Mouse (Mus musculus): Measurements from ENCODE around the gene Fam20a. TPM values are rescaled to one million over a fixed set of nuclear protein-coding genes. Genes with fewer than 3 reads are reported as not detected.

Gene Fam20a
- polyA plus RNA-seq, 1 experiment from 2014 or later, result 7.8 TPM

DNA sequence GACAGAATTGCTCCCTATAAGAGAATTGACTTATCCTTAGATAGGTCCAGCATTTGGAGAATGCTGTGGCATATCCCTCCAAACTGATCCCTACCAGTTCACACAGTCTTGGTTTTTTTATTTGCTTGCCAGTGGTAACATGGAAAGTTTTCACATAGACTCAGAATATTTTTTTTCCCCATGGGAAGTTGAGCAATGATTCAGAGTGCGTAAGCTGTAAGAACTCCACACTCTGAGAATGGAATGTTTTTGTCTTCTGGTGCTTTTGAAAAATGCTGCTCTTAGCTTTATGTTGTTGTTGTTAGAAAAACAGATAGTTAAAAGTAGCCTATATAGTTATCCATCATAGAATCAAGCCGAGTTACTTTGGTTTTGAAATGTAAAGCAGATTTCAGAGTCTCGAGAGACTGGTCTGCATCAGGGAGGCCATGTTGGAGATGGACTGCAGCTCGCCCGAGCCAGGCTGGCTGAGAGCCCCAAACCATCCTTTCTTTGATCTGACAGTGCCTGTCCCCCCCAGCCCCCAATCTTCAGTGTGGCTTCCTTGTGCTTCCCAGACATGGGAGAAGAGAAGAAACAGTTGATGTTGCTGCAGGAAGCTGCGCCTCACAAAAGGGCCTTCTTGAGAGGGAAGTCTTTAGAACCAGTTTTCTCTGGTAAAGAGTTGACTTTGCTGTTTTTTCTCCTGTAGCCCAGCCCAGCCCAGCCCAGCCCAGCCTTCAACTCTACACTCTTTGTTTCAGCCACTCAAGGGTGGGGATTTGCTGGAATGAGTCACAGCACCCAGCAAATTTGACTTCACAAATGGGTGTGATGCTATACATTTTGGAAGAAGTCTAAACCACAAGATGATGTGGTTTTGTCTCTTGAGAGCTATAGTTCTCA, 50.7 kb downstream of the Fam20a start:
- Histone ChIP-seq H3K9ac (replicated peaks; ENCODE audit: low read depth, low read length) (no peak overlapping the region), H3K4me1 (ENCODE audit: control insufficient read depth, insufficient read depth, low read length) (no peaks in the 10 kb centered on the region), H3K4me2 (ENCODE audit: low read depth, low read length) (no peak overlapping the region), H3K9me3 (ENCODE audit: control insufficient read depth, low read length) (no peaks in the 10 kb centered on the region), H3K27me3 (ENCODE audit: control insufficient read depth, insufficient read depth, low read length) (no peaks in the 10 kb centered on the region), H3K36me3 (ENCODE audit: control insufficient read depth, insufficient read depth, low read length) (peaks cover 27% of the 10 kb centered on the region), H3K4me3 (ENCODE audit: low read depth, low read length) (no peak overlapping the region), H3K27ac (ENCODE audit: low read depth, low read length) (no peak overlapping the region)
- ATAC-seq (ENCODE audit: low read depth), result no peak
- 80% methylated on average over 6 of the region's 6 CpGs for WGBS

DNA sequence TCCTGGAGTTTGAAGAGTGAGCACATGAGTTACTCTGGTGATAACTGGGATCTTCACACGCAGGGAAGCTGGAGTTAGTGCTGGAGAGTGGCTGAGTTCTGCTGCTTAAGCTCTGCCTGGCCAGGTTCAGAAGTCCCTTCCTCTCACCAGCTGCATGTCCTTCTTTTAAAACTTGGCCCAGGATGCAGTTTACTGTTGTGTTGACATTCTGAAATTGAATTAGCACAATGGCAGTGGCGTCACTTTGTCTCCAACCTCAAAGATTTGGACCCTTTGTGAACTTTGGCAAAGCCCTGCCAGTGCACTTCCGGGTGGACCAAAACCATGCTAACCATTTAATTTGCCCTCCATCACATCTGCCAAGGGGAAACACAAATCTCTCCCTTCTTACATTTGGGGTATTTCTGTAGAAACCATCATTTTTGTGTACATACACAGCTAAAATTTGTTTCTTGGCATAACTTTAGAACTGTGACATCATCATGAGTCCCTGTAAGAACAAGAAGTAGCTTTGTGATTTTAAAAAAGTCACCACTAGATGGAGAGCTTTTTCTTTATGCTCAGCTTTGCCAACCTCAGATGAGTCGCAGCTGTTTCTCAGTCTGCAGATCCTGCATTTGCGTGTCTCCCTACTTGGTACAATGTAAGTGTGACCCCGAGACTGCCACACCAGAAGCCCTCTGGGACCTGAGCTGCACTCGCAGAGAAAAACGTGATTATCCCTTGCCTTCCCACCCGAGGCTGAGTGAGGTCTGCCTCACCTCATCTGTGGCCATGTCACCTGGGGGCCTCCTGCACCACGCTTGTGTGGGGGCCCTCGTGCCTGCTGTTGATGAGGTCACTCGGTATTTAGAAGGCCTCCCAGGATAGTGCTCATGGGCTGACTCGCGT, 51.8 kb downstream of the Fam20a start:
- Histone ChIP-seq H3K27me3 (ENCODE audit: control insufficient read depth, insufficient read depth, low read length) (no peaks in the 10 kb centered on the region), H3K9ac (replicated peaks; ENCODE audit: low read depth, low read length) (no peak overlapping the region), H3K27ac (ENCODE audit: low read depth, low read length) (no peak overlapping the region), H3K4me2 (ENCODE audit: low read depth, low read length) (no peak overlapping the region), H3K4me3 (ENCODE audit: low read depth, low read length) (no peak overlapping the region), H3K4me1 (ENCODE audit: control insufficient read depth, insufficient read depth, low read length) (no peaks in the 10 kb centered on the region), H3K9me3 (ENCODE audit: control insufficient read depth, low read length) (no peaks in the 10 kb centered on the region), H3K36me3 (ENCODE audit: control insufficient read depth, insufficient read depth, low read length) (peaks cover 38% of the 10 kb centered on the region)
- WGBS, result 65% methylated on average over 14 of the region's 14 CpGs
- ATAC-seq (ENCODE audit: low read depth), result peak; percentile 75

DNA sequence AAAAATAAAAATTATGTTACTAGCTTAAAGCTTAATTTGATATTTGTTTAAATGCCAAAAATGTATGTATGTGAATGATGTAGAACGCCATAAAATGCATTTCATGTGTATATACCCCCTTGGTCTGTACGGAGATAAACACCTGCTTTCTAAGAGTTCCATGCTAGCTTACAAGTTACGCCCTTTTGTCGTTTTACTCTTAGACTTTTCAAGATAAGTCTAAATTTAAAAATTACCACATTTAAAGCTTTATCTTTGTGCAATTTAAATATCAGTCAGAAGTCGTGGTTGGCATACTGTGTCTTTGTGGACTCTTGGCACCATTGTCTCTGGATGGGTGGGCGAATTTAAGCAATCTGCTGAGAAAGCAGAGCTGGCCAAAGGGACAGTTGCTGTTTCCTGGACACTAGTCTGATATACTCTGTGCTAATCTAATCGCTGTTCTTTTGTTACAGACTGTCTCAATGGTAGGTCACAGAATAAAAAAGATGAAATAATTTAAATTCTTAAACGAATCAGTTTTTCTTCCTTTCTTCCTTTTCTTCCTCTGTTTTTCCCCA, 52.9 kb downstream of the Fam20a start:
- Histone ChIP-seq H3K9me3 (ENCODE audit: control insufficient read depth, low read length) (no peaks in the 10 kb centered on the region), H3K27me3 (ENCODE audit: control insufficient read depth, insufficient read depth, low read length) (no peaks in the 10 kb centered on the region), H3K9ac (replicated peaks; ENCODE audit: low read depth, low read length) (no peak overlapping the region), H3K27ac (ENCODE audit: low read depth, low read length) (no peak overlapping the region), H3K4me2 (ENCODE audit: low read depth, low read length) (no peak overlapping the region), H3K4me3 (ENCODE audit: low read depth, low read length) (no peak overlapping the region), H3K36me3 (ENCODE audit: control insufficient read depth, insufficient read depth, low read length) (peaks cover 44% of the 10 kb centered on the region), H3K4me1 (ENCODE audit: control insufficient read depth, insufficient read depth, low read length) (no peaks in the 10 kb centered on the region)
- 93% methylated on average over 8 of the region's 8 CpGs for WGBS
- no peak for ATAC-seq (ENCODE audit: low read depth)

DNA sequence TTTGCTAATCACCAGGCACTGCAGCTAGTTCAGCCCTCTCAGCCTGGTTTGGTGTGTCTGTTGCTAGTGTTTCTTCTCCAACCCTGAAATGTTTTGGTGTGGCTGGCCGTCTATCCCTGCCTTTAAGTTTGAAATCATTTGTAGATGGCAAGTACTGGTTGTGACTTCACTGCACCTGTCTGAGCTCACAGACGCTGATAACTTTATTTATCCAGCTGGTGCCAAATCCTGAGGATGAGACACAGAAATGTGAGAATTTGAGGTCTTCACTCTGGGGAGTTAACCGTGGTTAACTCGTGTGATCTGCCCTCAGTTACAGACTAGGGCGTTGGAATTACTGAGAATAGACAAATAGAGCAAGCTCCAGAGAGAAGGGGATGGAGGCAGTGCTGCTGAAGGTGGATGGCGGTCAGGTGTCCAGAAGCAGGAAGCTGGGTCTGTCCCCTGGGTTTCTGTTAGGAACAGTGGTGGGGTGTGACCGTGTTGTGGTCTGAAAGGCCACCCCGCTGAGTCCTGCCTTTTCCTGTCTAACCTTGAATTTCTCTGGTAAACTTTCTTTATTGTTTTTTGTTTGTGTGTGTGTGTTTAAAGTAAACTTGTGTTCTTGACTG, 53.9 kb downstream of the Fam20a start:
- Histone ChIP-seq H3K9me3 (ENCODE audit: control insufficient read depth, low read length) (no peaks in the 10 kb centered on the region), H3K36me3 (ENCODE audit: control insufficient read depth, insufficient read depth, low read length) (peaks cover 54% of the 10 kb centered on the region), H3K9ac (replicated peaks; ENCODE audit: low read depth, low read length) (no peak overlapping the region), H3K27ac (ENCODE audit: low read depth, low read length) (no peak overlapping the region), H3K4me2 (ENCODE audit: low read depth, low read length) (no peak overlapping the region), H3K4me1 (ENCODE audit: control insufficient read depth, insufficient read depth, low read length) (no peaks in the 10 kb centered on the region), H3K4me3 (ENCODE audit: low read depth, low read length) (no peak overlapping the region), H3K27me3 (ENCODE audit: control insufficient read depth, insufficient read depth, low read length) (no peaks in the 10 kb centered on the region)
- no peak for ATAC-seq (ENCODE audit: low read depth)
- 86% methylated on average over 8 of the region's 8 CpGs for WGBS

DNA sequence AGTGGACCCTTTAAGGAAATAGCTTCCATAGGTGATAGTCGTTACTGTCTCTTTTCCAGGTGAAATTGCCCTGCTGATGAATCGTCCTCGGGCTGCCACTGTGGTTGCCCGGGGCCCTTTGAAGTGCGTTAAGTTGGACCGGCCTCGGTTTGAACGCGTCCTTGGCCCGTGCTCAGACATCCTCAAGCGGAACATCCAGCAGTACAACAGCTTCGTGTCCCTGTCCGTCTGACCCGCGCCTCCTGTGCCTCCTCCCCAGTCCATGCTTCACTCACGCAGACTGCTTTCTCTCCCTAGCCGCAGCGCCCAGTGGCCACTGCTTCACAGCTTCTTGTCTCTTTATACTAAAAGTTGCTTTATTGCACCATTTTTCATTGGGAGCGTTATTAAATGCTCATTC, 54.7 kb downstream of the Fam20a start:
- 93% methylated on average over 19 of the region's 19 CpGs for whole genome bisulfite sequencing
- H3K9ac ChIP-seq (replicated peaks; ENCODE audit: low read depth, low read length), result no peak overlapping the region
- no peaks in the 10 kb centered on the region for H3K9me3 ChIP-seq (ENCODE audit: control insufficient read depth, low read length)
- no peak overlapping the region for H3K27ac ChIP-seq (ENCODE audit: low read depth, low read length)
- peaks cover 61% of the 10 kb centered on the region for H3K36me3 ChIP-seq (ENCODE audit: control insufficient read depth, insufficient read depth, low read length)
- no peaks in the 10 kb centered on the region for H3K4me1 ChIP-seq (ENCODE audit: control insufficient read depth, insufficient read depth, low read length)
- no peak overlapping the region for H3K4me2 ChIP-seq (ENCODE audit: low read depth, low read length)
- H3K27me3 ChIP-seq (ENCODE audit: control insufficient read depth, insufficient read depth, low read length), result no peaks in the 10 kb centered on the region
- no peak for ATAC-seq (ENCODE audit: low read depth)
- H3K4me3 ChIP-seq (ENCODE audit: low read depth, low read length), result no peak overlapping the region

DNA sequence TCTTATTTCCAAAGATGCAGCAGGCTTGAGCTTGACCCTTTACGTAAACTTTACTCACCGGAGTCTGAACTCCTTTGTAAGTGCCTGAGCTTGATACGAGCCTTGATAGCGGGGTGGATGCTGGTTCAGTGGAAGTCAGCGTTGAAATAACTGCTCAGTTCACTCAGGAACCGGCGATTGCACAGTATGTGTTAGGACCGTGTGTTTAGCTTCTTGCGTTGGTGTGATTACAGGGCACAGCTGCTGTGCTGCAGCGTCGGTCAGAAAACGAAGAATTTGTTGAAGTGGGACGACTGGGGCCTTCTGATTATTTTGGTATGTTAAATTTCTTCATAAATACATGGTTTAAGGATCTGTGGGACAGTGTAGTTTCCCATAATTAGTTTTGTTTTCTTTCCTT, 55.7 kb downstream of the Fam20a start:
- Histone ChIP-seq H3K27me3 (ENCODE audit: control insufficient read depth, insufficient read depth, low read length) (no peaks in the 10 kb centered on the region), H3K9me3 (ENCODE audit: control insufficient read depth, low read length) (no peaks in the 10 kb centered on the region), H3K4me2 (ENCODE audit: low read depth, low read length) (no peak overlapping the region), H3K4me3 (ENCODE audit: low read depth, low read length) (no peak overlapping the region), H3K4me1 (ENCODE audit: control insufficient read depth, insufficient read depth, low read length) (no peaks in the 10 kb centered on the region), H3K27ac (ENCODE audit: low read depth, low read length) (no peak overlapping the region), H3K36me3 (ENCODE audit: control insufficient read depth, insufficient read depth, low read length) (peaks cover 71% of the 10 kb centered on the region), H3K9ac (replicated peaks; ENCODE audit: low read depth, low read length) (no peak overlapping the region)
- 96% methylated on average over 13 of the region's 13 CpGs for WGBS
- ATAC-seq (ENCODE audit: low read depth), result no peak

DNA sequence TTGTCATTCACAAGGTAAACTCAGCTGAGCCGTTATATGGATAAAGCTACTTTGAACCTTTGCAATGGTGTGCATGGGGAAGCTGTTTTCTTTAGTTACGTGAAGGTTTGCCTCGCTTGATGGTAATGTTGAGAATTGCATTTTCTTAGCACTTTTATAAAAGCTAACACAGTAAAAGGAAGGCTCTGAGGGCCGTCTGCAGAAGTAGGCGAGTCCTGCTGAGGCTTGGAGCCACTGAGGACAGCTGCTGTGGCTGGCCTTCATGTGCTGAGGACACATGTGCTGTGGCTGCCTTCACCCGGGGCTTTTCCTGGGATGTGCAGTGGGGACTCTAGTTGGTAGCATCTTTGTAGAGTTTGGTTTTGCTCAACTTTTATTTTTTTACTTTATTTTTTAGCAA, 56.7 kb downstream of the Fam20a start:
- 89% methylated on average over 6 of the region's 6 CpGs for WGBS
- ATAC-seq (ENCODE audit: low read depth), result no peak
- H3K9me3 ChIP-seq (ENCODE audit: control insufficient read depth, low read length), result no peaks in the 10 kb centered on the region

DNA sequence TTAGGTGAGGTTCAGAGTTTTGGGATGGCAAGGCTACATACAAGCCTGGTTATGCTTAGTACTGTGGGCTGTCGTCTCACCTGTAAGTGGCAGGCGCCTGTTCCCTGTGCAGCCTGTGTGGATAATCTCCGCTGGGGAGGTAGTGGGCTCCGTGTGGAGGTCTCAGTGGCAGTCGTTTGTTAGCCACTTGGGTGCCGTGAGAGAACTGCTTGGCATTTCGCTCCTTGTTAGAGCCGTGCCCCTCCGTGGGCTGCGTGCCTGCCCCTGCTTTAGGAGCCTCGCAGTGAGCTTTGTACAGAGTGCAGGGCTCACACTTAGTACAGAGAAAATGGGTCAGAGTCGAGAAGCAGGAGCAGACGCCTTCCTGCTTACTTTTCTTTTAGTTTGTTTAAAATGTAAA, 57.8 kb downstream of the Fam20a start:
- no peak for ATAC-seq (ENCODE audit: low read depth)
- Histone ChIP-seq H3K4me2 (ENCODE audit: low read depth, low read length) (no peak overlapping the region), H3K27me3 (ENCODE audit: control insufficient read depth, insufficient read depth, low read length) (no peaks in the 10 kb centered on the region), H3K4me1 (ENCODE audit: control insufficient read depth, insufficient read depth, low read length) (no peaks in the 10 kb centered on the region), H3K9me3 (ENCODE audit: control insufficient read depth, low read length) (no peaks in the 10 kb centered on the region), H3K36me3 (ENCODE audit: control insufficient read depth, insufficient read depth, low read length) (peaks cover 76% of the 10 kb centered on the region), H3K9ac (replicated peaks; ENCODE audit: low read depth, low read length) (no peak overlapping the region), H3K4me3 (ENCODE audit: low read depth, low read length) (no peak overlapping the region), H3K27ac (ENCODE audit: low read depth, low read length) (no peak overlapping the region)
- WGBS, result 90% methylated on average over 13 of the region's 13 CpGs

More for the DNA sequence above, 56.7 kb downstream of the Fam20a start:
- H3K4me1 ChIP-seq (ENCODE audit: control insufficient read depth, insufficient read depth, low read length), result no peaks in the 10 kb centered on the region
- no peak overlapping the region for H3K9ac ChIP-seq (replicated peaks; ENCODE audit: low read depth, low read length)
- H3K4me2 ChIP-seq (ENCODE audit: low read depth, low read length), result no peak overlapping the region
- no peaks in the 10 kb centered on the region for H3K27me3 ChIP-seq (ENCODE audit: control insufficient read depth, insufficient read depth, low read length)
- H3K36me3 ChIP-seq (ENCODE audit: control insufficient read depth, insufficient read depth, low read length), result peaks cover 77% of the 10 kb centered on the region
- no peak overlapping the region for H3K4me3 ChIP-seq (ENCODE audit: low read depth, low read length)
- H3K27ac ChIP-seq (ENCODE audit: low read depth, low read length), result no peak overlapping the region

Data from neural tube, embryonic 14.5 days (tissue).